ENCODE assay signal across 7 mouse cellular contexts in the genomic region with DNA sequence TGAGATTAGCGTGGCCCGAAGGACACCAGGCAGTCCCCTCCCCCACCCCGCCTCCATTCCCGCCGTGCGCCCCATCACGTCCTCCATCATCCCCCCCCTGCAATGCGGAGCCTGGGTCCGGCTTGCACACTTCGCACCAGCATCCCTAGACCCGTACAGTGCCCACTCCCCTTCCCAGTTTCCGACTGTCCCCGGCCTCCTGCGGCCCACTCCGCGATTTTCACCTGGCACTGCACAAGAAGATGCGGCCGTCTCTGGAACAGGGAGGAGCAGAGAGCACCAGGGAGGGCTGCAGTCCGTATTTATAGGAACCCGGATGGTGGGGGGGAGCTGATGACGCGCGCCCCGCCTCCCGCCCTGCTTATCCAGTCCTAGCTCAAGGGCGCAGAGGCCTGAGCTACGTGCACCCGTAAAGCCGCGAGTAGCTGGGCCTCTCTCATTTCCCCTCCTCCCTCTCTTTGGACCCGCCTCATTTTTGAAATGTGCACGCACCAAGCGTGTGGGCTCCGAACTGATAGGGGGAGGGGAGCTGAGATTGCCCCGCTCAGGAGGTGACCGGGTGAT. TPM values are rescaled to one million over a fixed set of nuclear protein-coding genes. Genes with fewer than 3 reads are reported as not detected.
DNase-seq lines count a peak whose midpoint lies in the region; ATAC-seq lines count a peak whose summit lies in the region.

No protein-coding gene starts in this region.

- peaks cover 88% of the 10 kb centered on the region for H3K36me3 ChIP-seq in embryonic facial prominence, embryonic 10.5 days (replicated peaks)
- H3K36me3 ChIP-seq in limb, embryonic 11.5 days (ENCODE audit: control insufficient read depth, insufficient read depth, low read length): peaks cover 32% of the 10 kb centered on the region
- peaks cover 61% of the 10 kb centered on the region for H3K36me3 ChIP-seq in midbrain, embryonic 14.5 days (ENCODE audit: control insufficient read depth, insufficient read depth, low read length)

- peak; percentile 67 for ATAC-seq in granulocyte monocyte progenitor cell, adult 5-6 weeks (replicated peaks; ENCODE audit: poor library complexity, severe bottlenecking)
- peak; percentile 89 for ATAC-seq in limb, embryonic 11.5 days (ENCODE audit: insufficient number of reproducible peaks, low FRiP score, low TSS enrichment, low read depth)
- ATAC-seq in midbrain, embryonic 14.5 days (ENCODE audit: low FRiP score, low TSS enrichment): peak; percentile 91

- H3K4me2 ChIP-seq in limb, embryonic 11.5 days (ENCODE audit: low read depth, severe bottlenecking): peak overlapping the region; percentile 96
- H3K4me2 ChIP-seq in midbrain, embryonic 14.5 days (ENCODE audit: low read length): peak overlapping the region; percentile 79

- peak overlapping the region; percentile 93 for H3K4me3 ChIP-seq in embryonic facial prominence, embryonic 10.5 days
- H3K4me3 ChIP-seq in limb, embryonic 11.5 days (ENCODE audit: low read depth, low read length): peak overlapping the region; percentile 97
- H3K4me3 ChIP-seq in midbrain, embryonic 14.5 days (replicated peaks; ENCODE audit: low read depth, low read length): peak overlapping the region; percentile 80

- H3K27me3 ChIP-seq in embryonic facial prominence, embryonic 10.5 days (replicated peaks; ENCODE audit: low read depth, poor library complexity, severe bottlenecking): no peaks in the 10 kb centered on the region
- no peaks in the 10 kb centered on the region for H3K27me3 ChIP-seq in limb, embryonic 11.5 days (ENCODE audit: control insufficient read depth, insufficient read depth, low read length)
- H3K27me3 ChIP-seq in midbrain, embryonic 14.5 days (ENCODE audit: control insufficient read depth, insufficient read depth, low read length): no peaks in the 10 kb centered on the region

- peak overlapping the region; percentile 99 for H3K27ac ChIP-seq in embryonic facial prominence, embryonic 10.5 days (replicated peaks)
- H3K27ac ChIP-seq in limb, embryonic 11.5 days (replicated peaks; ENCODE audit: low read depth, low read length): peak overlapping the region; percentile 90
- peak overlapping the region; percentile 89 for H3K27ac ChIP-seq in midbrain, embryonic 14.5 days (replicated peaks; ENCODE audit: low read depth, low read length)

- no peaks in the 10 kb centered on the region for H3K9me3 ChIP-seq in embryonic facial prominence, embryonic 10.5 days
- no peaks in the 10 kb centered on the region for H3K9me3 ChIP-seq in limb, embryonic 11.5 days (ENCODE audit: control insufficient read depth, low read length)
- H3K9me3 ChIP-seq in midbrain, embryonic 14.5 days (ENCODE audit: control insufficient read depth, low read length): no peaks in the 10 kb centered on the region

- DNase-seq in adrenal gland, postnatal 10 days: peak; percentile 98
- DNase-seq in embryonic facial prominence, embryonic 10.5 days (ENCODE audit: low spot score): peak; percentile 97
- DNase-seq in kidney, adult 18-20 months: peak; percentile 98
- DNase-seq in limb, embryonic 11.5 days (ENCODE audit: low spot score): peak; percentile 98
- DNase-seq in midbrain, embryonic 14.5 days: peak; percentile 97
- DNase-seq in spleen, adult 18-20 months: peak; percentile 94 to 96

- peak overlapping the region; percentile 99 for H3K9ac ChIP-seq in limb, embryonic 11.5 days (ENCODE audit: low read length)
- H3K9ac ChIP-seq in midbrain, embryonic 14.5 days (replicated peaks; ENCODE audit: low read length): peak overlapping the region; percentile 91

- under 1% methylated on average over 36 of the region's 36 CpGs for WGBS in embryonic facial prominence, embryonic 10.5 days
- under 1% methylated on average over 34 of the region's 36 CpGs for WGBS in limb, embryonic 11.5 days
- WGBS in midbrain, embryonic 14.5 days: under 1% methylated on average over 36 of the region's 36 CpGs

- H3K4me1 ChIP-seq in embryonic facial prominence, embryonic 10.5 days: peaks cover 58% of the 10 kb centered on the region
- peaks cover 24% of the 10 kb centered on the region for H3K4me1 ChIP-seq in limb, embryonic 11.5 days (ENCODE audit: control insufficient read depth, insufficient read depth, low read length)
- peaks cover 27% of the 10 kb centered on the region for H3K4me1 ChIP-seq in midbrain, embryonic 14.5 days (ENCODE audit: control insufficient read depth, insufficient read depth, low read length)

RNA-seq across cellular contexts. Expression of gene Gapdh, which starts 0.9 kb away (rescaled TPM):
- total RNA-seq in adrenal gland, postnatal 10 days (2021): 1,000 to 10,000 TPM; 1,844 to 1,863 TPM
- polyA plus RNA-seq in embryonic facial prominence, embryonic 10.5 days (2016; fragmentation: Nextera tagmentation; extraction: Ambion mirVana): 2,731 and 2,955 TPM in 2 replicates
- 2,842 and 3,031 TPM in 2 replicates for total RNA-seq in granulocyte monocyte progenitor cell, adult 5-6 weeks (2014; fragmentation: Nextera tagmentation)
- 1,694 and 2,022 TPM in 2 replicates for total RNA-seq in granulocyte monocyte progenitor cell, adult 5-6 weeks (2017)
- 2,642 and 2,787 TPM in 2 replicates for polyA plus RNA-seq in limb, embryonic 11.5 days (2014; fragmentation: Nextera tagmentation; extraction: Ambion mirVana)
- 1,501 and 1,547 TPM in 2 replicates for polyA plus RNA-seq in midbrain, embryonic 14.5 days (2014; fragmentation: Nextera tagmentation; extraction: Ambion mirVana)

RNA-seq across cellular contexts. Expression of gene Iffo1, which starts 20.4 kb away (rescaled TPM):
- 10 to 100 TPM; 16.7 to 30.1 TPM for total RNA-seq in adrenal gland, postnatal 10 days (2021)
- polyA plus RNA-seq in embryonic facial prominence, embryonic 10.5 days (2016; fragmentation: Nextera tagmentation; extraction: Ambion mirVana): 11.0 and 11.1 TPM in 2 replicates
- 26.4 and 37.4 TPM in 2 replicates for total RNA-seq in granulocyte monocyte progenitor cell, adult 5-6 weeks (2014; fragmentation: Nextera tagmentation)
- total RNA-seq in granulocyte monocyte progenitor cell, adult 5-6 weeks (2017): 11.8 and 14.0 TPM in 2 replicates
- polyA plus RNA-seq in limb, embryonic 11.5 days (2014; fragmentation: Nextera tagmentation; extraction: Ambion mirVana): 12.7 and 14.5 TPM in 2 replicates
- polyA plus RNA-seq in midbrain, embryonic 14.5 days (2014; fragmentation: Nextera tagmentation; extraction: Ambion mirVana): 15.8 and 18.2 TPM in 2 replicates

RNA-seq across cellular contexts. Expression of gene Ncapd2, which starts 26.1 kb away (rescaled TPM):
- total RNA-seq in adrenal gland, postnatal 10 days (2021): 10 to 100 TPM; 46.9 to 62.7 TPM
- polyA plus RNA-seq in embryonic facial prominence, embryonic 10.5 days (2016; fragmentation: Nextera tagmentation; extraction: Ambion mirVana): 261 and 263 TPM in 2 replicates
- 242 and 263 TPM in 2 replicates for total RNA-seq in granulocyte monocyte progenitor cell, adult 5-6 weeks (2014; fragmentation: Nextera tagmentation)
- 242 and 288 TPM in 2 replicates for total RNA-seq in granulocyte monocyte progenitor cell, adult 5-6 weeks (2017)
- 181 and 182 TPM in 2 replicates for polyA plus RNA-seq in limb, embryonic 11.5 days (2014; fragmentation: Nextera tagmentation; extraction: Ambion mirVana)
- polyA plus RNA-seq in midbrain, embryonic 14.5 days (2014; fragmentation: Nextera tagmentation; extraction: Ambion mirVana): 40.6 and 50.3 TPM in 2 replicates

RNA-seq across cellular contexts. Expression of gene Mrpl51, which starts 26.2 kb away (rescaled TPM):
- total RNA-seq in adrenal gland, postnatal 10 days (2021): 100 to 1,000 TPM; 250 to 274 TPM
- 207 and 214 TPM in 2 replicates for polyA plus RNA-seq in embryonic facial prominence, embryonic 10.5 days (2016; fragmentation: Nextera tagmentation; extraction: Ambion mirVana)
- total RNA-seq in granulocyte monocyte progenitor cell, adult 5-6 weeks (2014; fragmentation: Nextera tagmentation): 117 and 197 TPM in 2 replicates
- total RNA-seq in granulocyte monocyte progenitor cell, adult 5-6 weeks (2017): 121 and 155 TPM in 2 replicates
- polyA plus RNA-seq in limb, embryonic 11.5 days (2014; fragmentation: Nextera tagmentation; extraction: Ambion mirVana): 216 and 218 TPM in 2 replicates
- polyA plus RNA-seq in midbrain, embryonic 14.5 days (2014; fragmentation: Nextera tagmentation; extraction: Ambion mirVana): 128 and 141 TPM in 2 replicates

RNA-seq across cellular contexts. Expression of gene Nop2, which starts 33.7 kb away (rescaled TPM):
- total RNA-seq in adrenal gland, postnatal 10 days (2021): 10 to 100 TPM; 36.7 to 42.2 TPM
- 94.1 and 99.4 TPM in 2 replicates for polyA plus RNA-seq in embryonic facial prominence, embryonic 10.5 days (2016; fragmentation: Nextera tagmentation; extraction: Ambion mirVana)
- 65.6 and 82.8 TPM in 2 replicates for total RNA-seq in granulocyte monocyte progenitor cell, adult 5-6 weeks (2014; fragmentation: Nextera tagmentation)
- total RNA-seq in granulocyte monocyte progenitor cell, adult 5-6 weeks (2017): 79.2 and 82.4 TPM in 2 replicates
- polyA plus RNA-seq in limb, embryonic 11.5 days (2014; fragmentation: Nextera tagmentation; extraction: Ambion mirVana): 71.4 and 76.3 TPM in 2 replicates
- 42.7 and 46.3 TPM in 2 replicates for polyA plus RNA-seq in midbrain, embryonic 14.5 days (2014; fragmentation: Nextera tagmentation; extraction: Ambion mirVana)

Comparison
In these comparisons a context has a peak if more than half of its experiments do, and no peak if none do; other contexts are left out.
1. Peak in every context shown above with its lines: DNase-seq, ATAC-seq, H3K4me3 ChIP-seq and H3K27ac ChIP-seq.